Mouse (Mus musculus): Measurements from ENCODE around the gene Wasl.

GRCm38 (mm10) chr6:24569711-24570110 lies 95.1 kb downstream of the Wasl start:
- no peak for TF ChIP-seq POLR2A (IDR thresholded peaks at IDR 0.05; ENCODE audit: borderline replicate concordance, insufficient read depth, low read length)
- TF ChIP-seq CTCF (IDR thresholded peaks at IDR 0.05; ENCODE audit: borderline replicate concordance, insufficient read depth, low read depth, low read length) = no peak

Measured in cerebellum, adult 2 months (tissue).